Mouse (Mus musculus) kidney, embryonic 14.5 days (tissue): ENCODE measurements around the gene Anxa6. TPM values are rescaled to one million over a fixed set of nuclear protein-coding genes. Genes with fewer than 3 reads are reported as not detected.

Source experiments
- ATAC-seq: fragments of 200-750 bp; cut with Nextera tagmentation; 2 replicates; pipeline ENCODE4 v1.8.0; 2017; ENCODE audit warnings: moderate number of reproducible peaks, mild to moderate bottlenecking, moderate TSS enrichment, moderate library complexity; ENCODE audit not compliant: low FRiP score, low TSS enrichment
- H3K27ac ChIP-seq: fragments of 300-500 bp; sonication (generic); 2 replicates; pipeline ENCODE4 v1.5.1; 2014; ENCODE audit warnings: low read depth, mild to moderate bottlenecking, low read length, moderate library complexity, mixed read lengths
- H3K27me3 ChIP-seq: fragments of 300-500 bp; sonication (generic); 2 replicates; pipeline ENCODE4 v1.6.1; 2014; ENCODE audit warnings: mild to moderate bottlenecking, low read length; ENCODE audit not compliant: control insufficient read depth, insufficient read depth
- H3K36me3 ChIP-seq: fragments of 300-500 bp; sonication (generic); 2 replicates; pipeline ENCODE4 v1.6.1; 2014; ENCODE audit warnings: low read length, mixed read lengths; ENCODE audit not compliant: control insufficient read depth, insufficient read depth
- H3K4me1 ChIP-seq: fragments of 300-500 bp; sonication (generic); 2 replicates; pipeline ENCODE4 v1.6.1; 2014; ENCODE audit warnings: low read length, mixed read lengths; ENCODE audit not compliant: control insufficient read depth, insufficient read depth
- H3K4me2 ChIP-seq: fragments of 300-500 bp; sonication (generic); replicated peaks from 2 replicates; pipeline ENCODE4 v1.6.1; 2014; ENCODE audit warnings: low read depth, mild to moderate bottlenecking, low read length
- H3K4me3 ChIP-seq: fragments of 300-500 bp; sonication (generic); 2 replicates; pipeline ENCODE4 v1.5.1; 2014; ENCODE audit warnings: mild to moderate bottlenecking, low read length
- H3K9ac ChIP-seq: fragments of 300-500 bp; sonication (generic); 2 replicates; pipeline ENCODE4 v1.6.1; 2014; ENCODE audit warnings: low read depth, mild to moderate bottlenecking, low read length, moderate library complexity
- H3K9me3 ChIP-seq: fragments of 300-500 bp; sonication (generic); 2 replicates; pipeline ENCODE4 v1.6.1; 2016; ENCODE audit warnings: low read length; ENCODE audit not compliant: control insufficient read depth
- WGBS: fragments of 180-500 bp; shearing (Covaris S2); extraction: QIAGEN DNeasy Blood & Tissue Kit; methylation state at CpG from one replicate; pipeline ENCODE4 v1.1.7; 2014; 5-methylcytosine and 5-hydroxymethylcytosine counted together
- polyA plus RNA-seq: library from polyadenylated mRNA; unstranded; fragments of >200 nt; fragmentation: Nextera tagmentation; extraction: Ambion mirVana; gene quantifications from 2 replicates; pipeline ENCODE4 v1.2.1, GENCODE M21; 2014

Gene Anxa6
- polyA plus RNA-seq, 1 experiment from 2014 or later: 174 TPM

DNA sequence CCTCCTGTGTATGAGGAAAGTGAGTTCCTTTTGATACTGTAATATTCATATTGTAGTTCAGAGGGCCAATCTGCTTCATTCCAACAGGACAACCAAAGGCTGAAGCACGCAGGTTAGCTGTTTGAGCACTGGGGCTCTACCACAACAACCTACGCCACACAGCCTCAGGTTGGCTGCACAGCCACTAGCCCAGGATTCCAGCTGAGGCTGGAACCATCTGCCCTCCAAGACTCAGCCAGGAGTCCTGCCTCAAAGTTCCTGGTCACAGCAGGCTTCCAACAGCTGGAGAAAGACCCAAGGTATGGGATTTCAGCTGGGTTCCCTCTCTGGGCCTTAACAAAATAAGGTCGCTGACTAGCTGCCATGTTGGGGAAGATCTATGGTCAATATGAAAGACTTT, 9.7 kb downstream of the Anxa6 start:
- 0 out of 2 replicates have a peak, but pooled peaks have one; percentile 2 for ATAC-seq
- peak overlapping the region; percentile 45; the same call in 1 of the 2 replicates for H3K9ac ChIP-seq
- H3K4me2 ChIP-seq: peak overlapping the region; percentile 31
- H3K4me3 ChIP-seq: no peak overlapping the region
- WGBS: 69% methylated on average over 3 of the region's 3 CpGs
- no peaks in the 10 kb centered on the region for H3K27me3 ChIP-seq
- H3K27ac ChIP-seq: peak overlapping the region; percentile 91
- no peaks in the 10 kb centered on the region for H3K9me3 ChIP-seq
- H3K36me3 ChIP-seq: peaks cover 24% of the 10 kb centered on the region; the same call in 1 of the 2 replicates
- peaks cover 49% of the 10 kb centered on the region for H3K4me1 ChIP-seq

GRCm38 (mm10) chr11:55023049-55023564, 10.1 kb downstream of the Anxa6 start:
- Histone ChIP-seq H3K9me3 (no peaks in the 10 kb centered on the region), H3K27me3 (no peaks in the 10 kb centered on the region), H3K4me3 (peak overlapping the region; percentile 13; the same call in 1 of the 2 replicates), H3K27ac (peak overlapping the region; percentile 91), H3K9ac (peak overlapping the region; percentile 45; the same call in 1 of the 2 replicates), H3K4me2 (peak overlapping the region; percentile 31), H3K4me1 (peaks cover 44% of the 10 kb centered on the region), H3K36me3 (peaks cover 24% of the 10 kb centered on the region; the same call in 1 of the 2 replicates)
- WGBS: 9% methylated on average over 10 of the region's 10 CpGs
- peak; percentile 86 for ATAC-seq

- Histone ChIP-seq H3K27ac (peak overlapping the region; percentile 91), H3K4me1 (peaks cover 38% of the 10 kb centered on the region), H3K4me3 (peak overlapping the region; percentile 13; the same call in 1 of the 2 replicates), H3K9me3 (no peaks in the 10 kb centered on the region), H3K36me3 (peaks cover 24% of the 10 kb centered on the region; the same call in 1 of the 2 replicates), H3K4me2 (peak overlapping the region; percentile 31; the same call in 1 of the 2 replicates), H3K9ac (0 out of 2 replicates have a peak overlapping the region, but pooled peaks have one; percentile 12), H3K27me3 (no peaks in the 10 kb centered on the region)
- no peak; the same call in 1 of the 2 replicates for ATAC-seq
- WGBS: 56% methylated on average over 5 of the region's 5 CpGs
Measured at GRCm38 (mm10) chr11:55022508-55022907, 10.7 kb downstream of the Anxa6 start.

DNA sequence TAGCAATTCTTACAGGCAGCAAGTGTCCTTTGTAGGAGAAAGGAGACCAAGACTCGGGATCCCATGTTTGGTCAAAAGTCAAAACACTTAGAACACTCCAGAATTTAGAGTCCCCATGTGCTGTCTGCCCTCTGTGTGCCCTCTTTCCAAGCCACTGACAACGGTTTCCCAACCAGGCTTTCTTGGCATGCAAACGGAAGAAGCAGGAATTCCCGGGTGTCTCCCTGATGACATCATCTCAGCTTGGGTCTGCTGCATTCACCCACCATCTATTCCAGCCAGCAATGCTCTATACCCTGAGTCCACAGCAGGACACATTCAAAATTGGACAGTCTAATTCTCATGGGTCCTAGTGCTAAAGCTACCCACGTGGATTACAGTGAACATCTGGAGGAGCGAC, 11.4 kb downstream of the Anxa6 start:
- H3K27ac ChIP-seq: peak overlapping the region; percentile 91; the same call in 1 of the 2 replicates
- H3K9ac ChIP-seq: no peak overlapping the region
- 41% methylated on average over 6 of the region's 6 CpGs for WGBS
- H3K4me2 ChIP-seq: no peak overlapping the region
- peaks cover 37% of the 10 kb centered on the region for H3K4me1 ChIP-seq
- H3K36me3 ChIP-seq: peaks cover 24% of the 10 kb centered on the region; the same call in 1 of the 2 replicates
- ATAC-seq: no peak
- no peaks in the 10 kb centered on the region for H3K27me3 ChIP-seq
- H3K9me3 ChIP-seq: no peaks in the 10 kb centered on the region
- no peak overlapping the region for H3K4me3 ChIP-seq

- H3K4me2 ChIP-seq: no peak overlapping the region
- no peaks in the 10 kb centered on the region for H3K9me3 ChIP-seq
- no peak overlapping the region for H3K4me3 ChIP-seq
- H3K9ac ChIP-seq: no peak overlapping the region
- H3K4me1 ChIP-seq: peaks cover 35% of the 10 kb centered on the region
- ATAC-seq: no peak
- peaks cover 22% of the 10 kb centered on the region; the same call in 1 of the 2 replicates for H3K36me3 ChIP-seq
- H3K27ac ChIP-seq: no peak overlapping the region
- no peaks in the 10 kb centered on the region for H3K27me3 ChIP-seq
Measured at GRCm38 (mm10) chr11:55021458-55021857, 11.8 kb downstream of the Anxa6 start.

DNA sequence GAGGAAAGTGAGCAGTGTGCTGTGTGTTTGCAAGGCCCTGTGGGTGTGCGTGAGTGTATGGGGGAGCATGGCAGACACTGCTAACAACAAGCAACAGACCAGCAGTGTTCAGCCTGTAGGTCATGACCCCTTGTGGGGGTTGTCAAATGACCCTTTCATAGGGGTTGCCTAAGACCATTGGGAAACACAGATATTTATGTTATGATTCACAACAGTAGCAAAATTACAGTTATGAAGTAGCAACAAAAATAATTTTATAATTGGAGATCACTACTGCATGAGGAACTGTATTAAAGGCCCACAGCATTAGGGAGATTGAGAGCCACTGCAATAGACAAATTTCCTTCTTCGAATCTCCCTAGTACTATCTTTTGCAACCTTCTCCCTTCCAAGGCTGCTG, 13.5 kb downstream of the Anxa6 start:
- peaks cover 26% of the 10 kb centered on the region; the same call in 1 of the 2 replicates for H3K36me3 ChIP-seq
- 79% methylated on average over 2 of the region's 2 CpGs for WGBS
- no peak overlapping the region for H3K4me3 ChIP-seq
- H3K9me3 ChIP-seq: no peaks in the 10 kb centered on the region
- peaks cover 34% of the 10 kb centered on the region for H3K4me1 ChIP-seq
- no peak for ATAC-seq
- no peak overlapping the region for H3K9ac ChIP-seq
- H3K4me2 ChIP-seq: no peak overlapping the region
- H3K27me3 ChIP-seq: no peaks in the 10 kb centered on the region
- H3K27ac ChIP-seq: no peak overlapping the region

GRCm38 (mm10) chr11:55018034-55018433, 15.2 kb downstream of the Anxa6 start:
- H3K27ac ChIP-seq: no peak overlapping the region
- H3K9me3 ChIP-seq: no peaks in the 10 kb centered on the region
- no peak overlapping the region for H3K9ac ChIP-seq
- no peak overlapping the region for H3K4me2 ChIP-seq
- 78% methylated on average over 6 of the region's 6 CpGs for WGBS
- peaks cover 20% of the 10 kb centered on the region for H3K4me1 ChIP-seq
- no peak for ATAC-seq
- peaks cover 34% of the 10 kb centered on the region; the same call in 1 of the 2 replicates for H3K36me3 ChIP-seq
- no peaks in the 10 kb centered on the region for H3K27me3 ChIP-seq
- H3K4me3 ChIP-seq: no peak overlapping the region

- ATAC-seq: no peak
- Histone ChIP-seq H3K9ac (no peak overlapping the region), H3K4me3 (no peak overlapping the region), H3K9me3 (no peaks in the 10 kb centered on the region), H3K36me3 (peaks cover 35% of the 10 kb centered on the region; the same call in 1 of the 2 replicates), H3K27ac (no peak overlapping the region), H3K27me3 (no peaks in the 10 kb centered on the region), H3K4me2 (no peak overlapping the region), H3K4me1 (peaks cover 12% of the 10 kb centered on the region)
- 86% methylated on average over 2 of the region's 2 CpGs for WGBS
Measured at GRCm38 (mm10) chr11:55017201-55017600, 16.0 kb downstream of the Anxa6 start.

- WGBS: 94% methylated on average over 1 of the region's 1 CpGs
Measured at GRCm38 (mm10) chr11:55016758-55017157, 16.5 kb downstream of the Anxa6 start.

More at GRCm38 (mm10) chr11:55016758-55017157, 16.5 kb downstream of the Anxa6 start:
- H3K4me3 ChIP-seq: no peak overlapping the region
- H3K27ac ChIP-seq: no peak overlapping the region
- peaks cover 7% of the 10 kb centered on the region for H3K4me1 ChIP-seq
- peaks cover 38% of the 10 kb centered on the region; the same call in 1 of the 2 replicates for H3K36me3 ChIP-seq
- no peak overlapping the region for H3K9ac ChIP-seq
- H3K4me2 ChIP-seq: no peak overlapping the region
- no peak for ATAC-seq
- H3K27me3 ChIP-seq: no peaks in the 10 kb centered on the region
- no peaks in the 10 kb centered on the region for H3K9me3 ChIP-seq
